Mouse (Mus musculus): ENCODE measurements around the gene Fgfr2. TPM values are rescaled to one million over a fixed set of nuclear protein-coding genes. Genes with fewer than 3 reads are reported as not detected.
A peak's percentile ranks its signal among the peaks of the same experiment; 100 is the strongest.

The Fgfr2 gene
- polyA plus RNA-seq, 1 experiment from 2014 or later: 47.9 TPM

DNA sequence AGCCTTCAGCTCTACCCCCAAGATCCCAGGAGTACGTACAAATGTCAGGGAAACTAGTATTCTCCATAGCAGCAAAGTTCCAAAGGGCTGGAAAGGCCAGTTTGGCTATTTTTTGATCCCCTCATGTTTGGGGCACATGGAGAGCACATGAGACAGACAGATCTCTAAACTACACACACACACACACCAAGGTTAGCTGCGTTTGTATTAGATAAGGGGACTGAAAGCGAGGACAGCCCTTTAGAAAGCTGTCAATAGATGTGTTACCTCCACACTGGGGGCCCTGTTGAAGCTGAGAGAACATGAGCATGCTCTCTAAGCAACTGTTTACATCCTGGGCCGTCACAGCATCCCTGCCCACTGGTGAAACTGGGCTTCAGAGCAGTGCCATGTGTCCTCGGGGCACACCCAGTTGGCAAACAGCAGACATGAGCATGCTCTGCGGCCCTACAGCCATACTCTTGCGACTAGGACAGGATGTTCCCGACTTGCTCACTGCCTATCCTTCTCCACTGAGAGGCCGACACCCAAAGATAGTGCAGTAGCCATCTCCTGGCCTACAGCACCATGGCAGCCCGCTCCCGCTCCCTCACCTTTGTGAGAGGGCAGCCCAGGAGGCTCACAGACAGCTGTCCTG, 356.8 kb downstream of the Fgfr2 start:
- WGBS: 82% methylated on average over 11 of the region's 11 CpGs
- H3K4me3 ChIP-seq: no peak overlapping the region
- no peak overlapping the region for H3K9ac ChIP-seq

DNA sequence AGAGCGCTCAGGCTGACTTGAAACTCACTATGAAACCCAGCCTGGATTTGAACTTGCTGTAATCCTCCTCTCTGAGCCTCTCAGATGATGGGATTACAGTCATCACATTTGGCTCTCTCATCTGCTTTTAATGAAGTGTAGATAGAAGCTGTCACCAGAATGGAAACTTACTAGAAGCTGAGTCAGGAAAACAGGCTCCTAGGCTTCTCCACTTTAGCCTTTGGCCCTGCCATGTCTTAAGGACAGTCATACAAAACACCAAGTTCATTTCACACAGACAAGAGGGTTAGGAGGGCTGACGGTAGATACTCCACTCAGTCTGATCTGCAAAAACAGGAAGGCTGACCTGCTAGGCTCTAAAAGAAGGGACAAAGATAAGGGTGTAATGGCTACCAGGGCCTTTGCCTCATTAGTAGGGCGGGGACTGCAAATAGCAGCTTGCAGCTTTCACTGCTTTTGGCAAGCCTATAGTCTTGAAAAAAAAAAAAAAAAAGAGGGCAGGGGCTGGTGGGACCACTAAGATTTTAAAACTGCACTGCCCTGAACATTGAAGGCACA, 357.4 kb downstream of the Fgfr2 start:
- Histone ChIP-seq H3K27me3 (no peaks in the 10 kb centered on the region), H3K9me3 (replicated peaks) (no peaks in the 10 kb centered on the region), H3K4me3 (no peak overlapping the region), H3K36me3 (ENCODE audit: poor library complexity, severe bottlenecking) (peaks cover 41% of the 10 kb centered on the region), H3K27ac (peak overlapping the region; percentile 61), H3K4me2 (no peak overlapping the region), H3K9ac (no peak overlapping the region), H3K4me1 (peaks cover 61% of the 10 kb centered on the region)
- no peak for ATAC-seq
- WGBS: 61% methylated on average over 3 of the region's 3 CpGs

More for the DNA sequence above, 356.8 kb downstream of the Fgfr2 start:
- Histone ChIP-seq H3K4me2 (no peak overlapping the region), H3K27me3 (no peaks in the 10 kb centered on the region), H3K36me3 (ENCODE audit: poor library complexity, severe bottlenecking) (peaks cover 46% of the 10 kb centered on the region), H3K27ac (peak overlapping the region; percentile 83), H3K4me1 (peaks cover 58% of the 10 kb centered on the region), H3K9me3 (replicated peaks) (no peaks in the 10 kb centered on the region)
- no peak for ATAC-seq

DNA sequence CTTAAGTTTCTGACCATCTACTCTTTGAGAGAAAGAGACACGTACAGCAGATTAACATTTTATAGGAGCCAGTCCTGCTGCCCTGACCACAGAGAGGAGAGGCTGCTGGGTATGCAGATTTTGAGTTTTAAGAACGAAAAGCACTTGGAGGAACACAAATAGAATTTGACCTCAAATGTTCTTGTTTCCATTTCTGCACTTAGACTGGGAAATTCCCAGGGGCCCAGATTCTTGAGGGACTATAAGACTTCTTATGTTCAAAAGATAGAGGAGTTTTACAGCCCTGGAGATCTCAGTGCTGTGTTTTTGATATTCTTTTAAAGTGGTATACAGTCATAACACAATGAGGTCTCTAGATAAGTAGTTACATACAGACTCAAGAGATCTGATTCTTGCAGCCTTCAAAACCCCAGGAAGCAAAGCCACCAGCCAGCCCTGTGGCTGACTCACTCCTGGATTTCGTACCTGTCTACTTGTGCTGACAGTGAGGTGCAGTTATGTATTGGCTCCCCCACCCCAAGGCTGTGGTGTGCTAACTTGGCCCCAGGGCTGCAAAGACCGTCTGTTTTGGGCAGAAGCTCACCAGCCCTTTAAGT, 358.2 kb downstream of the Fgfr2 start:
- no peak overlapping the region for H3K4me2 ChIP-seq
- no peak for ATAC-seq
- H3K27ac ChIP-seq: no peak overlapping the region
- H3K4me3 ChIP-seq: no peak overlapping the region
- H3K4me1 ChIP-seq: peaks cover 67% of the 10 kb centered on the region
- no peak overlapping the region for H3K9ac ChIP-seq
- H3K36me3 ChIP-seq (ENCODE audit: poor library complexity, severe bottlenecking): peaks cover 39% of the 10 kb centered on the region
- 84% methylated on average over 4 of the region's 4 CpGs for WGBS
- no peaks in the 10 kb centered on the region for H3K27me3 ChIP-seq
- no peaks in the 10 kb centered on the region for H3K9me3 ChIP-seq (replicated peaks)

DNA sequence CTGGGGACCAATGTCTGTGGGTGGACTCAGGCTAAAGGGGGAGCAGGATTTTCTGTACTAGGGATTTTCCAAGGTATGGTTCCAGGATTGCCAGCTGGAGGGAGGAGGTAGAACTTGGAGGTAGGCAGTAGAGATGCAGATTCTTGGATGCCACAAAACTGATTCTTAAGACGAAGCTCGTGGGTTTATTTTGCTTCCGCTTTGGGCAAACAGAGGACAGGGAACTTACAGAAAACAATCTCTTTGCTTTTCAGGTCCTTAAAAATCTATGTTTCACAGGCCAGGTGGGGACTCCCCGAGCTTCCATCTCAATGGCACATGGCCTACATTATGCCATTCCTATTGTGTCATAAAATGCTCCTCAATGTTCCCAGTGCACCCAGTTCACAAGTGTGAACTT, 358.8 kb downstream of the Fgfr2 start:
- H3K9ac ChIP-seq: no peak overlapping the region
- H3K27me3 ChIP-seq: no peaks in the 10 kb centered on the region
- WGBS: 97% methylated on average over 4 of the region's 4 CpGs
- no peak overlapping the region for H3K27ac ChIP-seq
- no peak overlapping the region for H3K4me2 ChIP-seq
- H3K9me3 ChIP-seq (replicated peaks): no peaks in the 10 kb centered on the region
- peaks cover 68% of the 10 kb centered on the region for H3K4me1 ChIP-seq
- H3K4me3 ChIP-seq: no peak overlapping the region
- no peak for ATAC-seq
- H3K36me3 ChIP-seq (ENCODE audit: poor library complexity, severe bottlenecking): peaks cover 39% of the 10 kb centered on the region

DNA sequence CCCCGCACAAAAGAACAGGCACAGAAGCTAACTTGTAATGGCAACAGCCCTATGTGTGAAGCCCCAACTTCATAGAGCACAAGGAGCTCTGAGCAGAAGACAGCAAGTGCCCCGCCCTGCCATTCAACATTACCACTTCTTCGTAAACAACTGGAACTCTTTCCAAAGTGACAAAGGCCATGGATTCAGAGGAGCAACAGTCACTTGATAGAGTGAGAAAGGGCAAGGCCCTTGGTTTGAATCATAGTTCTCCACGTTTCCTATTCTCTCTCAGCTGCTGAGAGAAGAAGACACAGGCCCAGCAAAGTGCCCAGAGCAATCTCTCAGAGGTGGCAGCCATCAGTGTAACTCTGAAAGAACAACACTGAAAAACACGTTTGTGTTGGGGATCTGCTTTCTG, 359.2 kb downstream of the Fgfr2 start:
- ATAC-seq: no peak
- H3K4me1 ChIP-seq: peaks cover 66% of the 10 kb centered on the region
- H3K36me3 ChIP-seq (ENCODE audit: poor library complexity, severe bottlenecking): peaks cover 39% of the 10 kb centered on the region
- no peak overlapping the region for H3K4me3 ChIP-seq
- 91% methylated on average over 5 of the region's 5 CpGs for WGBS
- H3K4me2 ChIP-seq: no peak overlapping the region
- H3K27ac ChIP-seq: no peak overlapping the region
- H3K27me3 ChIP-seq: no peaks in the 10 kb centered on the region
- no peak overlapping the region for H3K9ac ChIP-seq
- H3K9me3 ChIP-seq (replicated peaks): no peaks in the 10 kb centered on the region

DNA sequence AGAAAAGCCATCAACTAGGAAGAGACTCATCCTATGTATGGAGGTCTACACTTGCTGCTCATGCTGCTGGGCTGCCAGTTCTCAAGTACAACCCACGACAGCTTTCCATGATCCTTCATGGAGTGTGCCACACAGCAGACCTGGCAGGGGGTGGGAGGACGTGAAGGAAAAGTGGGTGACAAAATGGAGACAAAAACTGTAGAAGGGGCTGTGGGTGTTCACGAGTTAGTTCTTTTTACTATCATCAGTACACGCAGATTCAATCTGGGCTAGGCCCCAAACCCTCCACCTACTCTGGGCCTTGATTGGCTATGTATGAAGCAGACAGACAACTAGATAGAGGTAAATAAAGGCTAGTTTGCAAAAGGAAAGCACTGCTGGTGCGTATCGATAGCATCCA, 359.8 kb downstream of the Fgfr2 start:
- peaks cover 43% of the 10 kb centered on the region for H3K36me3 ChIP-seq (ENCODE audit: poor library complexity, severe bottlenecking)
- no peaks in the 10 kb centered on the region for H3K27me3 ChIP-seq
- H3K27ac ChIP-seq: no peak overlapping the region
- WGBS: 95% methylated on average over 6 of the region's 6 CpGs
- no peak overlapping the region for H3K9ac ChIP-seq
- no peaks in the 10 kb centered on the region for H3K9me3 ChIP-seq (replicated peaks)
- ATAC-seq: no peak
- no peak overlapping the region for H3K4me2 ChIP-seq
- no peak overlapping the region for H3K4me3 ChIP-seq
- peaks cover 61% of the 10 kb centered on the region for H3K4me1 ChIP-seq

DNA sequence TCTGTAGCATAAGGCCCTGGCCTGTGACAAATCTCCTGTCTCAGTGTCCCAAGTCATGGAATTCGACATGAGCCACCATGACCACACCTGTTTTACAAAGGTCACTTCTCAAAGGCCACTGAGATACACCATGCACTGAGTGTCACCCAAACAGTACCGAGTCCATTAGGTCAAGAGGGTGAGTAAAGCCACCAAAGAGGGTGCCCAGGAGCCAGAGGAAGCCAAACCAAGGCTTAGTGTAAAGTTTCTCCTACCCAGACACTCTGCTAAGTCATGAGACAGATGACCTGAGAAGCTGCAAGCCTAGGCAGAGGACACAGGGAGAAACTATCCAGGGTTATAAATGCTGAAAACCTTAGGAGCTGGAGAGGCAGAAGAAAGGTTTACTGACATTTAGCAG, 361.7 kb downstream of the Fgfr2 start:
- Histone ChIP-seq H3K4me1 (peaks cover 41% of the 10 kb centered on the region), H3K27ac (no peak overlapping the region), H3K4me2 (no peak overlapping the region), H3K36me3 (ENCODE audit: poor library complexity, severe bottlenecking) (peaks cover 62% of the 10 kb centered on the region), H3K9ac (no peak overlapping the region), H3K27me3 (no peaks in the 10 kb centered on the region), H3K4me3 (no peak overlapping the region), H3K9me3 (replicated peaks) (no peaks in the 10 kb centered on the region)
- no peak for ATAC-seq
- WGBS: 96% methylated on average over 2 of the region's 2 CpGs

DNA sequence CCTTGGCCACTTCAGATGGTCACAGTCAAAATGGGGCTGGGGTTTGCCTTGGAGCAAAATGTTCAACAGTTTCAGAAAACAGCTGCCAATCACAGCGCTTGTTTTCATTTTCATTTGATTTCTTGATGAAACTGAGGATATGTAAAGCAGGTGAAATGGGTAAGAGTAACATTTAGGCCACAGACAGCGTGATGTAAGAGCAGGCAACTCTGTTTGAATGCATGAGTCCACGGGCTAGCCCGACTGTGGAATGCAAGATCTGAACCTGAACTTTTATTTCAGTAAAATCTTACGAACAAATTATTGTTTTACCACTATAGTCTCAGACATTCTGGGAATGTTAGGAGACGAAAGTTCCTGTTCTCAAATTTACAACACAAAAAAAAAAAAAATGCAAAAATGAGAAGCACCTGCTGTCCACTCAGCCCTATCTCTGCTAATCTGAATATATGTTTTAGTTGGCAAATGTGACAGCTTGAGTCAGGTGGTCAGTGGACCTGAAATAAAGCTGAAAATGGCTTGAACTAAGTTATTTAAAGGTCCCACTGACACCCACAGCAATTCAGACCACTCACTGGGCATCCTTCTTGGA, 362.5 kb downstream of the Fgfr2 start:
- WGBS: 90% methylated on average over 6 of the region's 6 CpGs
- Histone ChIP-seq H3K9ac (no peak overlapping the region), H3K4me2 (no peak overlapping the region), H3K4me1 (peaks cover 34% of the 10 kb centered on the region), H3K27me3 (no peaks in the 10 kb centered on the region), H3K9me3 (replicated peaks) (no peaks in the 10 kb centered on the region), H3K4me3 (no peak overlapping the region), H3K36me3 (ENCODE audit: poor library complexity, severe bottlenecking) (peaks cover 66% of the 10 kb centered on the region), H3K27ac (peak overlapping the region; percentile 68)
- ATAC-seq: no peak

DNA sequence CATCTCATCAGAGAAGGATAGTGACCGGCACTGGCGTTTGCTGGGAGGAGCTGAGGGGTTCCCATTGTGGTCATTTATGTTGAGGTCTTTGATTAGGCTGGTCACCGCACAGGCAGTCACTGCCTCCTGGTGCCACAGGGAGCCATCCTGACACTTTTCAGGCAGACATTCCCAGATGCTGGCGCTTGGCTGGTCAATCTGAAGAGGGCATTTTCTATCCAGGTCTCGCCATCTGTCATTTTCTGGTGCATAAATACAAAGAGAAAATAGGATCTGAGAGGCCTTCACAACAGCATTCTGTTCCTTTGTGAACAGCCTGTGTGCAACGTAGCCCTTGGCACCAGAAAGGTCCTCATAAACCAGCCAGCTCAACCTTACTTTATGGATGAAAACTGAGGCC, 363.2 kb downstream of the Fgfr2 start:
- Histone ChIP-seq H3K27ac (peak overlapping the region; percentile 68), H3K4me1 (peaks cover 34% of the 10 kb centered on the region), H3K27me3 (no peaks in the 10 kb centered on the region), H3K9ac (no peak overlapping the region), H3K4me3 (no peak overlapping the region), H3K36me3 (ENCODE audit: poor library complexity, severe bottlenecking) (peaks cover 66% of the 10 kb centered on the region), H3K9me3 (replicated peaks) (no peaks in the 10 kb centered on the region), H3K4me2 (no peak overlapping the region)
- peak; percentile 30; the same call in 1 of the 2 replicates for ATAC-seq
- WGBS: 67% methylated on average over 6 of the region's 6 CpGs

DNA sequence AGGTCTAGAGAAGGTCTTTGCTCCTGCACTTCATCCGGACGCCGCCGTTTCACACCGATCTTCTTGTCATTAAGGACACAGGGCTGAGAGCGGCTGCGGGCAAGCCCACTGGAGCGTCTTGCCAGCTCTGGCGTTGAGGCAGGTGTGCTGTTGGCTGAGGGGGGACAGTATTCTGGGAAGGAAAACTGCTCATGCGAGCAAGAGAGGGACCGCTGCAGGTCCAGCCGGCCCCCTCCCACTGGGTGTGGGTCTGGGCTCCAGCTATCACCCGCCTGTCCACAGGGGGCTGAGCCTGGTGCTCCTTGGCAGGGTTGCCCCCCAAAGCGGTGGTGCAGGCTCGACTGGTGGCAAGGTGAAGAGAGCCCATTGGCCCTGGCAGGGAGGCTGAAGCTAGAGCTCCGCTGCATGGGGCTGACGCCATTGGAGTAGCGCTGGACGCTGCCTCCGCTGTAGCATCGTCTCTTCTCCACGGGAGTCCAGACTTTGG, 363.7 kb downstream of the Fgfr2 start:
- H3K27ac ChIP-seq: peak overlapping the region; percentile 68
- no peaks in the 10 kb centered on the region for H3K27me3 ChIP-seq
- ATAC-seq: peak; percentile 55
- no peak overlapping the region for H3K9ac ChIP-seq
- H3K4me3 ChIP-seq: no peak overlapping the region
- peaks cover 34% of the 10 kb centered on the region for H3K4me1 ChIP-seq
- no peak overlapping the region for H3K4me2 ChIP-seq
- no peaks in the 10 kb centered on the region for H3K9me3 ChIP-seq (replicated peaks)
- peaks cover 66% of the 10 kb centered on the region for H3K36me3 ChIP-seq (ENCODE audit: poor library complexity, severe bottlenecking)
- 88% methylated on average over 22 of the region's 22 CpGs for WGBS

DNA sequence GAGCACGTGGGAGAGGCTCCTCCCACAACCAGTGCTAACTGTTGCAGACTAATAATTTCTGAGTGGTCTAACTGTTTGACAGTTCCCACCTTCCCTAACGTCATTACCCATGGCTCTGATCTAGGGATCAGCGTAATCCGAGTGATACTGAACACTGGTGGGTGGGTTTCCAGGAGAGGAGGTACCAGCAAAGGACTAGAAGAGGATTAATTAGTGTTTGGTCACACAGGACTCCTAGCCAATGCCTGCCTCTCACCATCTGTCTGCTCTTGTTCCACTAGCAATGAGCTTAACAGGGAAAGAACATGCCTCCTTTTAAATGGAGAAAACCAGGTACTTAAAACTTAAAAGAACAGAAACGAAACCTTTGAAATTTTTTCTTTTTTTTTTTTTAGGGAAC, 364.3 kb downstream of the Fgfr2 start:
- Histone ChIP-seq H3K27me3 (no peaks in the 10 kb centered on the region), H3K27ac (peak overlapping the region; percentile 3), H3K4me3 (no peak overlapping the region), H3K4me1 (peaks cover 39% of the 10 kb centered on the region), H3K9ac (no peak overlapping the region), H3K4me2 (no peak overlapping the region), H3K9me3 (replicated peaks) (no peaks in the 10 kb centered on the region), H3K36me3 (ENCODE audit: poor library complexity, severe bottlenecking) (peaks cover 60% of the 10 kb centered on the region)
- 60% methylated on average over 5 of the region's 5 CpGs for WGBS
- peak; percentile 43; the same call in 1 of the 2 replicates for ATAC-seq

DNA sequence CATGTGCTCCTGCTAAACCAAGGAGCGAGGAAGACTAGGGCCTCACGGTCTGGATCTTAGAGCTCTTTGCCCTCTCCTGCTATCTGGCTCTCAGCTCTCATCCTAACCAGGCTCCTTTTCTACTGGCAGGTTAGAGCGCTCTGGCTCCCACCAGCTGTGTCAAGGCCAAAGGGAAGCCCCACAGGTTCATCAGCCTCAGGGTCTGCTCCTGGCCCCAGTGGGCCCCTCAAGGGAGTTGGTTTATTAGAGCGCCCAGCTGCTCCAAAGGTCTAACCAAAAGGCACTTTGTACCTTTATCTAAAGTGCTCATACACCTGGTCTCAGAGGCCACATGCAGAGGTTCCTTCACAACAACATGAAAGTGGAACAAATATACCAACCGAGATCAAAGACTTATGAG, 366.8 kb downstream of the Fgfr2 start:
- Histone ChIP-seq H3K36me3 (ENCODE audit: poor library complexity, severe bottlenecking) (peaks cover 47% of the 10 kb centered on the region), H3K4me2 (no peak overlapping the region), H3K27ac (no peak overlapping the region), H3K9me3 (replicated peaks) (no peaks in the 10 kb centered on the region), H3K27me3 (no peaks in the 10 kb centered on the region), H3K4me1 (peaks cover 48% of the 10 kb centered on the region), H3K9ac (no peak overlapping the region), H3K4me3 (no peak overlapping the region)
- 93% methylated on average over 5 of the region's 5 CpGs for WGBS
- no peak for ATAC-seq

All from forebrain, embryonic 13.5 days (tissue).